Mouse (Mus musculus) C2C12 (cell line): ENCODE measurements around the gene Golga1.

Source experiments
- CEBPB ChIP-seq: IDR thresholded peaks from one replicate; pipeline ENCODE4 v1.6.1; 2011; ENCODE audit warnings: low read depth, mild to moderate bottlenecking, control low read depth, moderate library complexity
- CTCF ChIP-seq: IDR thresholded peaks from one replicate; pipeline ENCODE4 v1.5.1; 2011; ENCODE audit not compliant: control insufficient read depth, insufficient read depth, insufficient read length
- FOSL1 ChIP-seq: IDR thresholded peaks from one replicate; pipeline ENCODE4 v1.8.0; 2011; ENCODE audit warnings: mild to moderate bottlenecking, low read length; ENCODE audit not compliant: poor library complexity, insufficient read depth, severe bottlenecking
- MAX ChIP-seq: IDR thresholded peaks from one replicate; pipeline ENCODE4 v1.6.1; 2011; ENCODE audit warnings: mild to moderate bottlenecking, control low read depth
- MYOD1 ChIP-seq: IDR thresholded peaks from one replicate; pipeline ENCODE4 v1.6.1; 2011; ENCODE audit warnings: low read depth; ENCODE audit not compliant: control insufficient read depth, insufficient read length
- USF1 ChIP-seq: IDR thresholded peaks from one replicate; pipeline ENCODE4 v1.6.1; 2011; ENCODE audit warnings: low read depth, mild to moderate bottlenecking, control low read depth, moderate library complexity

DNA sequence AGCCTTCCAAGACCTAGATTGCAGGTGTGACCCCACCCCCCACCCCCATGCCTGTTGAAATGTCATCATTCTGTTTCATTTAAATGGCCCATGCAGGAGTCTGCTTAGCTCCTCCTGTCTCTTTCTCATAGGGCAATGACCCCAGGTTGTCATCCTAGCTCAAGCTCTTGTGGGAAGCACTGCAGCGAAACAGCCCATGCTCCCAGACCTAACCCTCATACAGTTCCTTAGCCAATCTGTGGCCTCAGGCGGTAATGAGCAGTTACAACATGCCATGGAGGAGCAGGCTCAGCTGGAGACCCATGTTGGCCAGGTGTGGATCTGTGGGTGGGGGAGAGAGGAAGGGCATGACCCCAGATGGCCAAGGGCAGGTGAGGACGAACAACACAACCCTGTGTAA lies 90.2 kb downstream of the Golga1 start:
- no peak for TF ChIP-seq CTCF
- no peak for TF ChIP-seq CEBPB
- TF ChIP-seq MYOD1: no peak
- TF ChIP-seq MAX: no peak
- TF ChIP-seq FOSL1: no peak
- no peak for TF ChIP-seq USF1
